Mouse (Mus musculus): ENCODE measurements around the gene Far2. TPM values are rescaled to one million over a fixed set of nuclear protein-coding genes. Genes with fewer than 3 reads are reported as not detected.

The Far2 gene
- total and polyA plus RNA-seq, 2 experiments: 0.02 TPM; not detected in 1

DNA sequence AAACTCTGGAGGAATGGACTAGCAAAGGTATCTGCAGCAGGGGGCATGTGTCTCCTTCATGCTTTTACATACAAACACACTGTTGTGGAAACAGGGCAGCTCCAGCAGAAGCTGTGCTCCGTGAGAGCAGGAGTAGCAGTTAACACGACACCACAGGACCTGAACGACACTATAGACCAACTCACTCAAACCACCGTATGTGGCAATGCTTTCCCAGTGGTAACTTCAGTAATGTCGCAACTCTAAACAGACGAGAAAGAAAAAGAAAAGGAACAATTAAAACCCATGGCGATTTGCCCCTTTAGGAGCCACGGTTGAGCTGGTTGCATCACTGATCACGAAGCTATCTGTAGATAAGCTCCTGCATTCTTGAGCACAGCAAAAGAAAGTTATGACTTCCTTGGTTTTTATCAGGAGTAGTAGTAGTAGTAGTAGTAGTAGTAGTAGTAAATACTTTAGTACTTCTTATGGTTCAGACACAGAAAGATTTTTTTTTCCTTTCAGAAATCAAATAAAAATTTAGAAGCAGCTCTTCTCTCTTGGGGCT is 58.7 kb downstream of the Far2 start:
- no peak for DNase-seq (ENCODE audit: extremely low read depth, low read depth, low spot score)
- Histone ChIP-seq H3K79me2 (ENCODE audit: control insufficient read depth, insufficient read depth, low read length) (no peaks in the 10 kb centered on the region), H3K4me1 (ENCODE audit: control insufficient read depth, insufficient read depth, low read length) (peaks cover 6% of the 10 kb centered on the region), H3K4me3 (ENCODE audit: insufficient read depth, low read depth, low read length) (no peak overlapping the region), H3K36me3 (ENCODE audit: control insufficient read depth, insufficient read depth, low read length) (no peaks in the 10 kb centered on the region), H3K27me3 (ENCODE audit: control insufficient read depth, insufficient read depth, low read length) (no peaks in the 10 kb centered on the region), H3K9ac (ENCODE audit: low read depth, low read length) (no peak overlapping the region), H3K27ac (replicated peaks; ENCODE audit: insufficient read depth, low read depth, low read length) (no peak overlapping the region)
- no peak for TF ChIP-seq CTCF (IDR thresholded peaks at IDR 0.05; ENCODE audit: low read depth, low read length)
- no peak for TF ChIP-seq POLR2A (IDR thresholded peaks at IDR 0.05; ENCODE audit: extremely low read depth, insufficient read depth, low read length)
- WGBS: 59% methylated on average over 9 of the region's 9 CpGs

- no peak for TF ChIP-seq POLR2A (IDR thresholded peaks at IDR 0.05; ENCODE audit: extremely low read depth, insufficient read depth, low read length)
- TF ChIP-seq CTCF (IDR thresholded peaks at IDR 0.05; ENCODE audit: low read depth, low read length): no peak
These were observed 61.8 kb downstream of the Far2 start for GRCm38 (mm10) chr6:148108741-148109472.

GRCm38 (mm10) chr6:148110996-148111633 is 64.1 kb downstream of the Far2 start:
- Histone ChIP-seq H3K27ac (replicated peaks; ENCODE audit: insufficient read depth, low read depth, low read length) (no peak overlapping the region), H3K9ac (ENCODE audit: low read depth, low read length) (no peak overlapping the region), H3K4me1 (ENCODE audit: control insufficient read depth, insufficient read depth, low read length) (peaks cover 6% of the 10 kb centered on the region), H3K27me3 (ENCODE audit: control insufficient read depth, insufficient read depth, low read length) (no peaks in the 10 kb centered on the region), H3K36me3 (ENCODE audit: control insufficient read depth, insufficient read depth, low read length) (no peaks in the 10 kb centered on the region), H3K4me3 (ENCODE audit: insufficient read depth, low read depth, low read length) (no peak overlapping the region), H3K79me2 (ENCODE audit: control insufficient read depth, insufficient read depth, low read length) (no peaks in the 10 kb centered on the region)
- no peak for TF ChIP-seq CTCF (IDR thresholded peaks at IDR 0.05; ENCODE audit: low read depth, low read length)
- TF ChIP-seq POLR2A (IDR thresholded peaks at IDR 0.05; ENCODE audit: extremely low read depth, insufficient read depth, low read length): no peak
- WGBS: 97% methylated on average over 2 of the region's 2 CpGs
- DNase-seq (ENCODE audit: extremely low read depth, low read depth, low spot score): peak; percentile 17

More at GRCm38 (mm10) chr6:148108741-148109472, 61.8 kb downstream of the Far2 start:
- Histone ChIP-seq H3K9ac (ENCODE audit: low read depth, low read length) (no peak overlapping the region), H3K36me3 (ENCODE audit: control insufficient read depth, insufficient read depth, low read length) (no peaks in the 10 kb centered on the region), H3K27me3 (ENCODE audit: control insufficient read depth, insufficient read depth, low read length) (no peaks in the 10 kb centered on the region), H3K27ac (replicated peaks; ENCODE audit: insufficient read depth, low read depth, low read length) (no peak overlapping the region), H3K79me2 (ENCODE audit: control insufficient read depth, insufficient read depth, low read length) (no peaks in the 10 kb centered on the region), H3K4me3 (ENCODE audit: insufficient read depth, low read depth, low read length) (no peak overlapping the region), H3K4me1 (ENCODE audit: control insufficient read depth, insufficient read depth, low read length) (peaks cover 6% of the 10 kb centered on the region)
- WGBS: 16% methylated on average over 8 of the region's 8 CpGs
- DNase-seq (ENCODE audit: extremely low read depth, low read depth, low spot score): peak; percentile 84

- Histone ChIP-seq H3K27me3 (ENCODE audit: control insufficient read depth, insufficient read depth, low read length) (no peaks in the 10 kb centered on the region), H3K27ac (replicated peaks; ENCODE audit: insufficient read depth, low read depth, low read length) (no peak overlapping the region), H3K36me3 (ENCODE audit: control insufficient read depth, insufficient read depth, low read length) (no peaks in the 10 kb centered on the region), H3K9ac (ENCODE audit: low read depth, low read length) (no peak overlapping the region), H3K79me2 (ENCODE audit: control insufficient read depth, insufficient read depth, low read length) (no peaks in the 10 kb centered on the region), H3K4me1 (ENCODE audit: control insufficient read depth, insufficient read depth, low read length) (no peaks in the 10 kb centered on the region), H3K4me3 (ENCODE audit: insufficient read depth, low read depth, low read length) (no peak overlapping the region)
- WGBS: 74% methylated on average over 5 of the region's 5 CpGs
- DNase-seq (ENCODE audit: extremely low read depth, low read depth, low spot score): no peak
- TF ChIP-seq POLR2A (IDR thresholded peaks at IDR 0.05; ENCODE audit: extremely low read depth, insufficient read depth, low read length) (no peak), CTCF (IDR thresholded peaks at IDR 0.05; ENCODE audit: low read depth, low read length) (no peak)
These were observed 69.3 kb downstream of the Far2 start for GRCm38 (mm10) chr6:148116371-148116770.

DNA sequence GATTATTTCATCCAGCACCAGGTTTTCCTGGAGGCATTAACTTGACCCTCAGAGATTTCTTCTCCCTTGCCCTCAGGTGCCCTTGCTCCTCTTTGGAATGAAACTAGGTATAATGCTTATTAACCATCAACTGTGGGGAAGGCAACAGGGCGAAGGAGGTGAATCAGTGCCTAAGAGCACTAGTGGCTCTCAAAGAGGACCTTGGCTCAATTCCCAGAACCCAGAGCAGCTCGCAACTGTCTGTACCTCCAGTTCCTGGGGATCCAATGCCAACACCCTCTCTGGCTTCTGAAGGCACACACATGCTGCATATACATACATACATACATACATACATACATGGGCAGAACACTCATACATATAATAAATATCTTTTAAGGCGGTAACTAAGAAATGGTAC is 69.8 kb downstream of the Far2 start:
- no peak for TF ChIP-seq CTCF (IDR thresholded peaks at IDR 0.05; ENCODE audit: low read depth, low read length)
- no peak for TF ChIP-seq POLR2A (IDR thresholded peaks at IDR 0.05; ENCODE audit: extremely low read depth, insufficient read depth, low read length)
- WGBS: 65% methylated on average over 3 of the region's 3 CpGs

More for the DNA sequence above, 69.8 kb downstream of the Far2 start:
- H3K9ac ChIP-seq (ENCODE audit: low read depth, low read length): no peak overlapping the region
- H3K4me1 ChIP-seq (ENCODE audit: control insufficient read depth, insufficient read depth, low read length): no peaks in the 10 kb centered on the region
- DNase-seq (ENCODE audit: extremely low read depth, low read depth, low spot score): no peak
- no peaks in the 10 kb centered on the region for H3K27me3 ChIP-seq (ENCODE audit: control insufficient read depth, insufficient read depth, low read length)
- H3K79me2 ChIP-seq (ENCODE audit: control insufficient read depth, insufficient read depth, low read length): no peaks in the 10 kb centered on the region
- no peaks in the 10 kb centered on the region for H3K36me3 ChIP-seq (ENCODE audit: control insufficient read depth, insufficient read depth, low read length)
- H3K27ac ChIP-seq (replicated peaks; ENCODE audit: insufficient read depth, low read depth, low read length): no peak overlapping the region
- no peak overlapping the region for H3K4me3 ChIP-seq (ENCODE audit: insufficient read depth, low read depth, low read length)
